Mouse (Mus musculus): ENCODE measurements around the gene Prm3. TPM values are rescaled to one million over a fixed set of nuclear protein-coding genes. Genes with fewer than 3 reads are reported as not detected.

Prm3 gene
- polyA plus RNA-seq, 1 experiment, result not detected

GRCm38 (mm10) chr16:10824536-10824935, 33.8 kb upstream of the Prm3 start:
- Histone ChIP-seq H3K4me1 (replicated peaks; ENCODE audit: control insufficient read depth, insufficient read depth, low read length) (peaks cover 48% of the 10 kb centered on the region), H3K27me3 (ENCODE audit: control insufficient read depth, insufficient read depth, low read length) (no peaks in the 10 kb centered on the region), H3K4me3 (ENCODE audit: control insufficient read depth, insufficient read depth, low read length) (no peak overlapping the region), H3K36me3 (ENCODE audit: control insufficient read depth, insufficient read depth, low read length) (no peaks in the 10 kb centered on the region), H3K27ac (ENCODE audit: control insufficient read depth, insufficient read depth, low read length) (no peak overlapping the region)
- no peak for DNase-seq
- WGBS, result 97% methylated on average over 1 of the region's 1 CpGs
- TF ChIP-seq CTCF (IDR thresholded peaks at IDR 0.05; ENCODE audit: borderline replicate concordance, control insufficient read depth, extremely low read depth, insufficient read depth, low read length, poor library complexity) (no peak), POLR2A (IDR thresholded peaks at IDR 0.05; ENCODE audit: control insufficient read depth, extremely low read depth, insufficient read depth, low read length, poor library complexity) (no peak)

GRCm38 (mm10) chr16:10821387-10821786, 30.7 kb upstream of the Prm3 start:
- Histone ChIP-seq H3K4me3 (ENCODE audit: control insufficient read depth, insufficient read depth, low read length) (no peak overlapping the region), H3K27me3 (ENCODE audit: control insufficient read depth, insufficient read depth, low read length) (no peaks in the 10 kb centered on the region), H3K4me1 (replicated peaks; ENCODE audit: control insufficient read depth, insufficient read depth, low read length) (peaks cover 40% of the 10 kb centered on the region), H3K36me3 (ENCODE audit: control insufficient read depth, insufficient read depth, low read length) (no peaks in the 10 kb centered on the region), H3K27ac (ENCODE audit: control insufficient read depth, insufficient read depth, low read length) (no peak overlapping the region)
- WGBS, result 95% methylated on average over 4 of the region's 4 CpGs
- DNase-seq, result no peak
- TF ChIP-seq CTCF (IDR thresholded peaks at IDR 0.05; ENCODE audit: borderline replicate concordance, control insufficient read depth, extremely low read depth, insufficient read depth, low read length, poor library complexity), result no peak
- no peak for TF ChIP-seq POLR2A (IDR thresholded peaks at IDR 0.05; ENCODE audit: control insufficient read depth, extremely low read depth, insufficient read depth, low read length, poor library complexity)

GRCm38 (mm10) chr16:10819966-10820365, 29.3 kb upstream of the Prm3 start:
- Histone ChIP-seq H3K27me3 (ENCODE audit: control insufficient read depth, insufficient read depth, low read length) (no peaks in the 10 kb centered on the region), H3K27ac (ENCODE audit: control insufficient read depth, insufficient read depth, low read length) (no peak overlapping the region), H3K36me3 (ENCODE audit: control insufficient read depth, insufficient read depth, low read length) (no peaks in the 10 kb centered on the region), H3K4me3 (ENCODE audit: control insufficient read depth, insufficient read depth, low read length) (no peak overlapping the region), H3K4me1 (replicated peaks; ENCODE audit: control insufficient read depth, insufficient read depth, low read length) (peaks cover 41% of the 10 kb centered on the region)
- 97% methylated on average over 3 of the region's 3 CpGs for WGBS
- no peak for TF ChIP-seq POLR2A (IDR thresholded peaks at IDR 0.05; ENCODE audit: control insufficient read depth, extremely low read depth, insufficient read depth, low read length, poor library complexity)
- no peak for TF ChIP-seq CTCF (IDR thresholded peaks at IDR 0.05; ENCODE audit: borderline replicate concordance, control insufficient read depth, extremely low read depth, insufficient read depth, low read length, poor library complexity)
- no peak for DNase-seq

DNA sequence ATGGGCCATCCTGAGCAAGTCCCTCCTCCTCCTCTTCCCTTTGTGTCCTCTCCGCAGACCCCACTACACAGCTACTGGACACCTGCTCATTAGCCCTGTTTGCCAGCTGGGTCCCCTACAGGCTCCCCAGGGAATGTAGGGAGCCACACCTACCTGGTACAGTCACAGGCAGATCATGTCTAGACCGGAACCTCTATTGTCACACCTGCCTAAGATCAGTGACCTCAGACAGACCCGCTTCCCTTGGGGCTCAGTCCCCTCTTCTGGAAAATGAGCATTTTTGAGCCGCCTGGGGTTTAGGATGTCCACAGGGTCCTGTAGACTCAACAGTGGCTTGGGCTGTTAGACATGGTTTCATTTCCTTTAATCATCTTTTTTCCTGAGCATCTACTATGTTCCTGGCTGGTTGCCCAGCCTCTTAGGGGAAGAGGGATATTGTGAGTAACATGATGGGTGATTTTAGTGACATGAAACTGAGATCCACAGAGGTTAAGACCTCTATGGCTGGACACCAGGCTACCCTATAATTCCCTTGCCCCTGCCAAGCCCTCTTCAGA, 27.9 kb upstream of the Prm3 start:
- WGBS, result 92% methylated on average over 4 of the region's 4 CpGs
- no peak for DNase-seq
- Histone ChIP-seq H3K4me3 (ENCODE audit: control insufficient read depth, insufficient read depth, low read length) (no peak overlapping the region), H3K27me3 (ENCODE audit: control insufficient read depth, insufficient read depth, low read length) (no peaks in the 10 kb centered on the region), H3K27ac (ENCODE audit: control insufficient read depth, insufficient read depth, low read length) (0 out of 2 replicates have a peak overlapping the region, but pooled peaks have one; percentile 0), H3K36me3 (ENCODE audit: control insufficient read depth, insufficient read depth, low read length) (no peaks in the 10 kb centered on the region), H3K4me1 (replicated peaks; ENCODE audit: control insufficient read depth, insufficient read depth, low read length) (peaks cover 52% of the 10 kb centered on the region)
- no peak for TF ChIP-seq CTCF (IDR thresholded peaks at IDR 0.05; ENCODE audit: borderline replicate concordance, control insufficient read depth, extremely low read depth, insufficient read depth, low read length, poor library complexity)
- no peak for TF ChIP-seq POLR2A (IDR thresholded peaks at IDR 0.05; ENCODE audit: control insufficient read depth, extremely low read depth, insufficient read depth, low read length, poor library complexity)

- 29% methylated on average over 4 of the region's 4 CpGs for WGBS
- Histone ChIP-seq H3K4me1 (replicated peaks; ENCODE audit: control insufficient read depth, insufficient read depth, low read length) (peaks cover 69% of the 10 kb centered on the region), H3K4me3 (ENCODE audit: control insufficient read depth, insufficient read depth, low read length) (no peak overlapping the region), H3K36me3 (ENCODE audit: control insufficient read depth, insufficient read depth, low read length) (no peaks in the 10 kb centered on the region), H3K27me3 (ENCODE audit: control insufficient read depth, insufficient read depth, low read length) (no peaks in the 10 kb centered on the region), H3K27ac (ENCODE audit: control insufficient read depth, insufficient read depth, low read length) (peak overlapping the region; percentile 24; the same call in 1 of the 2 replicates)
- 0 out of 2 replicates have a peak, but pooled peaks have one; percentile 12 for TF ChIP-seq POLR2A (IDR thresholded peaks at IDR 0.05; ENCODE audit: control insufficient read depth, extremely low read depth, insufficient read depth, low read length, poor library complexity)
- no peak for TF ChIP-seq CTCF (IDR thresholded peaks at IDR 0.05; ENCODE audit: borderline replicate concordance, control insufficient read depth, extremely low read depth, insufficient read depth, low read length, poor library complexity)
- no peak for DNase-seq
Observed at GRCm38 (mm10) chr16:10814864-10815263, 24.1 kb upstream of the Prm3 start.

DNA sequence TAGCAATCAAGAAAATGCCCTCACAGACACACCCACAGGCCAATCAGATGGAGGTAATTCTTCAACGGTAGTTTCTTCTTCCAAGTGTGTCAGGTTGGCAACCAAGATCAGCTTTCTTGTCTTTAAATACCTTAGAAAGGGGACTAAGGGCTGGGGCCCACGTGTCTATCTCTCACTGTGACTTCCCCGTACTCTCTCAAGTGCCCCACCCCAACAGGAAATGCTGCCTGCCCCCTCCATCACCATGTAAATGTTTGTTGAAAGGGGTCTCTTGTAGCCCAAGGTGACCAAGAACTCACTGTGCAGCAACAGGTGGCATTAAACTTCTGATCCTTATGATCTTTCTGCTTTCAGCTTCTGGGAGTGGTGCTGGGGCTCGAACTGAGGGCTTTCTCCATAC, 23.0 kb upstream of the Prm3 start:
- WGBS, result 45% methylated on average over 4 of the region's 4 CpGs
- no peaks in the 10 kb centered on the region for H3K27me3 ChIP-seq (ENCODE audit: control insufficient read depth, insufficient read depth, low read length)
- no peak overlapping the region for H3K4me3 ChIP-seq (ENCODE audit: control insufficient read depth, insufficient read depth, low read length)
- no peak for TF ChIP-seq CTCF (IDR thresholded peaks at IDR 0.05; ENCODE audit: borderline replicate concordance, control insufficient read depth, extremely low read depth, insufficient read depth, low read length, poor library complexity)
- no peak for TF ChIP-seq POLR2A (IDR thresholded peaks at IDR 0.05; ENCODE audit: control insufficient read depth, extremely low read depth, insufficient read depth, low read length, poor library complexity)
- H3K4me1 ChIP-seq (replicated peaks; ENCODE audit: control insufficient read depth, insufficient read depth, low read length), result peaks cover 64% of the 10 kb centered on the region
- peak overlapping the region; percentile 25; the same call in 1 of the 2 replicates for H3K27ac ChIP-seq (ENCODE audit: control insufficient read depth, insufficient read depth, low read length)
- no peaks in the 10 kb centered on the region for H3K36me3 ChIP-seq (ENCODE audit: control insufficient read depth, insufficient read depth, low read length)
- DNase-seq, result no peak

Data from thymus, adult 2 months (tissue).